Mouse (Mus musculus) T-helper 1 cell (primary cell): ENCODE data around the gene Flt3.

Source experiments
- in situ Hi-C: fragments of 300-600 bp; cut with MboI, MseI; formaldehyde crosslinking; loops from one replicate; pipeline ENCODE4 v1.15.1; 2025; ENCODE audit warnings: high pct_unique_total_duplicates

The Flt3 gene

DNA sequence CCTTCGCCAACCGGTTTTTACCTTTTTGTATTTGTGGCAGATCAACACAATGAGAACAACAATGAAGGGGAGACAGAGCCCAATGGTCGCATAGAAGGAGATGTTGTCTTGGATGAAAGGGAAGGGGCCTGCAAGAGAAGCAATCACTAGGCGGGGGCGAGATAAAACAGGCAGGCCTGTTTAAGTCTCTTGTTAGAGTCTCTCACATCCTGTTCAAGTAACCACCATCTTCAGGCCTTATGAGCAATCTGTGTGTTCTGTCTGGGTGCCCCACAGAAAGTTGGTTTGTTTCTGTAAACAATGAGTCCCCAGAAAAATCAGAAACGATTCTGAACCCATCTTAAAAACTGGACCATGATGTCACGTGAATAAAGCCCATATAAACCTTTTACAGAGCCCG lies 45.3 kb downstream of the Flt3 start:
- in situ Hi-C loops, result no loop called here

DNA sequence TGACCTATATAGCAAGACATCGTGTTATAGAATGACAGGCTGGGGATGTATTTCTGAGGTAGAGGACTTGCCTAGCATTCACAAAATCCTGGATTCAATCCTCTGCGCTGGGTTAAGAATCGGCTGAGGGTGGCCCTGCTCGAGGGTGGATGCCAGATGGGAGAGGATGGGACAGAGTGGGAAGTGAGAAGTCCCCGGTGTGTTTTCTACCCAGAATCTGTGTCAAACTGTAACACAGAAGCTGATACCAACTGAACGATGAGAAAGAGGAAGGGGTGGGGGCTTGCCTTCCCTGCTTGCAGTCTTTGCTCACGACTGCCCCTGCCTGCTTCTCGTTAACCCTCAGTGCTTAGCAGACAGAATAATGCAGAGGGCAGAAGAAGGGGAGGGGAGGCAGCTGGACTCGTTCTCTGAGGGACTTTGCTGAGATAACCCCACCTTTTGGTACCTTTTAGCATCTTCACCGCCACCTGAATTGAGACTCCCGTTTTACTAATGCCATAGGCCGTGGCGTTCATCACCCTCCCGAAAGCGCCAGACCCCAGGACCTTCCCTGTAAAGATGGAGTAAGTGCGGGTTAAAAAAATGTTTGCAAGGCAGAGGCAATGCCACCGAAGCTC lies 46.0 kb downstream of the Flt3 start:
- in situ Hi-C loops, result no loop called here

DNA sequence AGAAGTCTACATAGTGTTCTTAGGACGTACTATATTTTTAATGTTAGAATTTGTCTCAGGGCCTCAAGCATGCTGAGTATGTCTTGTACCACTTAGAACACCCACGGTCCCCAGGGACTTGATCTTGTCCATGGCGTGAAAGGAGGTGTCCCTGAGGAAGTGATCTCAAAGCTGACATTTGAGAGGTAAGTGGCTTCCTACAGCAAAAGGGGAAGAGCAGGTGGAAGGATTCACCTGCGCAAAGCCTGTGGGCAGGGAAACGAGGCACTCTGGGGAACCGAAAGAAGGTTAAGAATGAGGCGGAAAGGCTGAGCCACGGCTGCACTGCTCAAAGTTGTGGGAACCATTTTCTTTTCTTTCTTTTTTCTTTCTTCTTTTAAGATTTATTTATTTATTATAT lies 48.4 kb downstream of the Flt3 start:
- in situ Hi-C loops, result no loop called here

DNA sequence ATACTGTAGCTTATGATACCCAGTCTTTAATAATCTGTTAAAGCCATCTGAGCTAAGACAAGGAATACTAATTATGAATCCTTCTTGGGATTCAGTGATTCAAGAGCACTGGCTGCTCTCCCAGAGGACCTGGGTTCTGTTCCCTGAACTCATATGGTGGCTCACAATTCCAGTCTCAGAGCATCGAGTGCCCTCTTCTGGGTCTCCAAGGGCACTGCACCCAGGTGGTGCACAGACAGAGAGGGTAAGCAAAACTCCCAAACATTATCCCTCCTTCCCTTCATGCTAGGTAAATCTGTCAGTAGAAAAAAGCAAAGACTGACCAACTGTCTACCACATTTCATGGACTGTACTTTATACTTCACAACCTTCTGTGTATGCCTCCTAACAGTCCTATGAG lies 54.3 kb downstream of the Flt3 start:
- in situ Hi-C loops, result no loop called here

DNA sequence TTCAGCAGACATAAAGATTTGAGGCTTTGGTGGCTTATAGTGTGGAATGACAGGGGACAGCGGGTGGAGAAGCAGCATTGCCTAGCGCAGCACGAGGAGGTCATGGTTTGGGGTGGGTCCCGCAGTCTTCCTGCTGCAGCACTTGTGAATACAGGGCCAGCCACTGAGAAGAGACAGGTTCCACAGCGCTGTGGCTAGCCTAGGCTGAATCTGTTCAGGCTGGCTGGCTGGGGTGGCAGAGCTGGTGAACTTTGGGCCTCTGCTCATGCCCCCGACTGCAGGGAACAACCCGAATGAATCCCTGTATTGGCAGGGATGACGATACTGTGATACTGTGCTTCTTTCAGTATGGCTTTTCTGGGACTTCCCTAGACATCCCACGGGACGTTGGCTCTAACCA lies 56.4 kb downstream of the Flt3 start:
- in situ Hi-C loops, result loop anchor here (5.0 kb wide), 1 partner anchor 68 kb away; no protein-coding TSS in a partner anchor

DNA sequence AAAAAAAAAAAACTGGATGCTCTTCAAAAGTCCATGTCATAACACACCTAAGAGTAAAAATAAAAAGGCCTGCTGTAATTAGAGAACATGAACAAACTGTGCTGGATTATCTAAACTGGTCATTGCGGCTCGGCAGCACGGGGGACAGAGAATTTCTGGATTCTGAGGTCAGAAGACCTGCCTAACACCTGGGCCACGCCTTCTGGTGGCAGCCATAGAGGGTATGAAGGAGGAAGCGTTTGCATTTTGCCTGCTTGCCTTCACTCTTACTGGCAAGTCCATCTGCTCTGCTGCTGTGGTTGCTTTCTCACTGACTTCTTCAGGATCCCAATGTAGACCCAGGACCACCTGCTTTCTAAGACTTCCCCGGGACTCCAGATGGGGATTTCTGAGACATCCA lies 57.4 kb downstream of the Flt3 start:
- in situ Hi-C loops, result loop anchor here (5.0 kb wide), 1 partner anchor 69 kb away; no protein-coding TSS in a partner anchor

DNA sequence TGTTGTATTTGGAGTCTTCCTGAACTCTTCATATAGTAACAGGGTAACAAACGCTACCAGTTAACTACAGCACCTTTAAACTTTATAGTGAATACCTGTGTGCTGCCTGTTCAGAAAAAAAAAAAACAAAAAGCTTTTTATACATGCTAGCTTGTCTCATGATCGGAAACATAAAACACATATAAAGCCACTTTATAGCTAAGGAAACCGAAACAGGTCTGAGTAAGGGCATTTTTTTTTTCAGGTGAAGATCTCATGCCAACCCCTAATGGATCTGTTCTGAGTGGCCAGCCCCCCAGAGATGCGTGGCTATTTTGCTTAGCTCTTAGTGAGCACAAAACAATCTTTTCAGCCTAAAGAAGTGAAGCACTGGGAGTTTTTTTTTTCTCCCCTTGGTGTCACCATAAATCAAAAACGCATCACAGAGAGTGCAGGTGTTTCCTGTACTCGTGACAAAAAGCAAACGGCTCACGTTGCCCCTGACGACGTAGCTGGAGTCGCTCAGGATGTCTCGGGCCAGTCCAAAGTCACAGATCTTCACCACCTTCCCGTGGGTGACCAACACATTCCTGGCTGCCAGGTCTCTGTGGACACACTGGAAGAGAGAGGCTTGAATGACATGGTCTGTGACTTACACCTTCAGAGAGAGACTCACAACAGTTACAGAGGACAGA lies 59.4 kb downstream of the Flt3 start:
- in situ Hi-C loops, result loop anchor here (5.0 kb wide), 1 partner anchor 71 kb away; no protein-coding TSS in a partner anchor

DNA sequence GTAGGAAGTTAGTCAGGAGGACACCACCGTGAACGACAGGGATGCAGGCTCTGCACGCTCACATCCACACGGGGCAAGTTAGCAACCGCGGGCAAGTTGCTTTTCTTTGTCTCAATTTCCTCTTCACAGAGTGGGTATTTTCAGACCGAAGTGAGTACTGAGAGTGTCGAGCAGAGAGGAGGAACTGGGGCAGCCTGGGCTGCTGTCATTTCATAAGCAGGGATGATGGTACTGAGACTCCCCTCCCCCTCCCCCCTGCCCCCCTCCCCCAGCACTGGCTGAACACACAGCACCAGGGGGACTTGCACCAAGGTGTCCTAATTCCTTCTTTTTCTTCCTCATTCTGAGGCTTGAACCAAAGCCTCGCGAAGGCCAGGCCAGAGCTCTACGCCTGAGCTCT lies 60.7 kb downstream of the Flt3 start:
- in situ Hi-C loops, result no loop called here

DNA sequence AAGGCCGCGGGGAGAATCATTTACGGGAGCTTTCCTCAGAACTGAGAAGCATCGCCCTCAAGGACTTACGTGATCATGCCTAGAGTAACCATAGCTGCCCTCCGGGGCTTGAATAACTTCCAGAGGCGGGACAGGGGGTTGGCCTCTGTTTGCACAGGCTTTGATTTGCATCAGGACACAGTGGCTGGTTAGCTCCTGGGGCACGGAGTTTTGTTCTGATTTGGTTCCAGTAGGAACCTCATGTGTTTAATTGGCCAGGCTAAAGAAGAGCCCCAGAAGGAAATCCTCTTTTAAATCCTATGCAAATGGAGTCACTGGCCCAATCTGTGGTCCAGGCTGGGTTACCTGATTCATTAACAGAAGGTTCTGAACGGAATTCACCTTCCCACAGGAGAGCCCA lies 61.3 kb downstream of the Flt3 start:
- in situ Hi-C loops, result no loop called here

DNA sequence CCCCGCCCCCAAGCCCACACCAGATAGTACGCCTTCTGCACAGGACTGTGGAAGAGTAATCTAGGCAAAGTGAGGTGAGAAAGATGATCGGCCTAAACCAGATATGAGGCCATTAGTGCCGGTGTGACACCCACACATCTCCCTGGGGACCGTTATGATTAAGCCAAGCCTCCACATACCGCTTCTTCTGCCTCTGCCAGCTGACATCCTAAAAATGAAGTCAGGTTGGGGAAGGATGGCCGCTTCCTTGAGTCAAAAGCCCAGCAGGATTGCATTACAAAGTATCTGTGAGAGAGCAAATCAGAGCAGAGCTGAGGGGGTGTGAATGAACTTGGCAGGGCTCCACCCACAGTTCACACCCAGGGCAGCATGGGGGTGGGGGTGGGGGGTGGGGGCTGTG lies 67.6 kb downstream of the Flt3 start:
- in situ Hi-C loops, result no loop called here

DNA sequence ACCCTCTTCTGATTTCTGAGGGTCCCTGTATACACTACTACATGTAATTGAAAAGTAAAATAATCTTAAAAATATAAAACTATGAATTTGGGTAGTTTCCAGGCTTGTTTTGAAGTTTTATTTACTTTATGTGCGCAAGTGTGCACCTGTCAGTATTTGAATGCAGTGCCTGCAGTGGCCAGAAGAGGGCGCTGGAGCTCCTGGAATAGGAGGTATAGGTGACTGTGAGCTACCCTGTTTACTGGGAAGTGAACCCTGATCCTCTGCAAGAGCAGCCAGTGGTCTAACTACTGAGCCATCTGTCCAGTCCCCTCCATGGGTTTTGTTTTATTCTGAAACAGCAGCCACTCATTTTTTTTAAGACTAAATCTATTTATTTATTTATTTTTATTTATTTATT lies 68.7 kb downstream of the Flt3 start:
- in situ Hi-C loops, result no loop called here

DNA sequence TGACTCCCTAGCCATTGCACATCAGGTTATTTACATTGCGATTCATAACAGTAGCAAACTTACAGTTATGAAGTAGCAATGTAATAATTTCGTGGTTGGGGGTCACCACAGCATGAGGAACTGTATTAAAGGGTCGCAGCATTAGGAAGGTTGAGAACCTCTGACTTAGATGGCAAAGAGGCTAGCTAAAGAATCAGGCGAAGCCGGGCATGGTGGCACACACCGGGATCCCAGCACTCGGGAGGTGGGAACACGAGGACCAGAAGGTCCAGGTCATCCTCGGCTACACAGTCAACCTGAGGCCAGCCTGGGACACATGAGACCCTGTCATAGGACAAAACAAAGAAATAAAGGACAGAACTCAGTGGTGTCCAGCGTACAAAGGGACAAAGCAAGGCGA lies 70.3 kb downstream of the Flt3 start:
- in situ Hi-C loops, result loop anchor here (5.0 to 10.0 kb wide), 3 partner anchors 47 to 625 kb away; no protein-coding TSS in a partner anchor

DNA sequence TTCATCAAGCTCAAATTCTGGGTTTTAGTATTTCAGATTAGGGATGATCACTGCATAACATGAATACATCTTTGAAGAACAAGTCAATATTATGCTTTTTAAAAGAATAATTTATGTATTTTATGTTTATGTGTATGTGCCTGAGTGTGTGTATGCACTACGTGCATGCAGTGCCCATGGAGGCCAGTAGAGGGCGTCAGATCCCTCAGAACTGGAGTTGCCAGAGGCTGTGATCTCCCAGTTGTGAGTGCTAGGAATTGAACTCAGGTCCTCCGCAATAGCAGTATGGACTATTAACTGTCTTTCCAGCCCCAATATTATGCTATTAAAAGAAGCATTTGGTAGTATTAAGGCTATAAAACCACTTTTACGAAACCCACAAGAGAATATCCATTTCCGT lies 72.7 kb downstream of the Flt3 start:
- in situ Hi-C loops, result loop anchor here (5.0 to 10.0 kb wide), 3 partner anchors 50 to 623 kb away; no protein-coding TSS in a partner anchor

DNA sequence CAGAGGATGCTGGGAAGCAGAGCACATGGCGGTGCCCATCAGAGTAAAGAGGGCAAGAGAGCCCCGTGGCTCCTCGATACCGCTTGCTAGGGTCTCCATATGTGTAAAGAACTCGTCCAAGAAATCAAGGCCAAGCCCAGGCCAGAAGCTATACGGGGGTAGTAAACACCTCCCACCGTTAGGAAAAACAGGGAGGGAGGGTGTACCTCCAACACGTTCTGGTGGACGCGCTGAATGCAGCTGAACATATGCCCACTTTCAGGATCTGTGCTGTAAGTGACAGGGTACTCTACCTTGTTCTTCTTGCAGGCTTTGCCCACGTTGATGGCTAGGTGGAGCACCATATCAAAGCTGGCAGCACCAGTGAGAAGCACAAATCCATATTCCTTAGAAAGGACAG lies 74.4 kb downstream of the Flt3 start:
- in situ Hi-C loops, result loop anchor here (5.0 to 10.0 kb wide), 3 partner anchors 51 to 621 kb away; no protein-coding TSS in a partner anchor

DNA sequence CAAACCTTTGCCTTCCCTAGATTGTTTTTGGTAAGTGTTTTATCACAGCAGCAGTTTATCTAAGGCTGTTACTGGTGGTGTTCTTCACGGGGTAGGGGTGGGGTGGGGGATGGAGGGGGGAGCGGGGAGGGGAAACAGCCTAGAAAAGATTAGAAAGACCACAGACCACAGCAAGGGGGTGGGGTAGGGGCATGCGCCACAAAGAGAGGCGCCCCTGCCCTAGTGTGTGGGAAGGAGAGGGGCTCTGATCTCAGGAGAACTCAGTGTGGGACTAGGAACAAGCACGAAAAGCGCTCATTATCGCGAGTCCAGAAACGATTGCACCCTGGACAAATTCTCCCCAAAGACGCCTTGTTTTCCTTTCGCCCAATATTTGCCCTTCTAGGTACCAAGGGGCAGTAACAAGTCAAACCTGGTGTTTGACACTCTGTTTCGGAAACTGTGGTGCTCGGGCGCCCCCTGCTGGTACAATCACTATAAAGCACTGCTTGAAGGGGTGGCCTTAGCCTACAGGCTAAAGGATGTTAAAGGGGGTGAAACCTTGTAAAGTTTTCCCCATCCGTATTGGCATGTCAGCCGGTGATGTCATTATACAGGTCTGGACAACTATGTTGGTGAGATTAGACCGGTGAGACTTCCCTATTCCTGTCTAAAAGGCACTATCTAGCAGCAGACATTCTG lies 76.9 kb downstream of the Flt3 start:
- in situ Hi-C loops, result loop anchor here (10.0 kb wide), 2 partner anchors 409 to 619 kb away; no protein-coding TSS in a partner anchor

DNA sequence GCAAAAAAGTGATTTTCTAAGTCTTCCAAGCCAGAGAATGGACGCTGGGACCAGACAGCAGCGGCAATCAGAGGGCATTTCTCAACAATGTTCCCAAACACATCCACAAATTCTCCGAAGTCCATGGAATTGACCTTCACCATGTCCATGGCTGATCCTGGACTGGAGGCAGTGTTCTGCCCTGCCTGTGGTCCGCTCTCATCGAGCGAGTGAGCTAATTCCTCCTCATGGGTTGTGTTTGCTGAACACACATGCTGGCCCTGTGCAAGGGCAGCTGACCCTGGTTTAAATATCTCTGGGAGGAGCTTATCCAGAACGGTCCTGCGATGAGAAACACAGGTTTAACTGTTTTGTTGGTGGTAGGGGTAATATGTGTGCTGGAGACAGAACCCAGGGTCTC lies 78.1 kb downstream of the Flt3 start, which contains the start of gene Urad:
TSS of gene Urad (minus strand) at position 258 of the 400 bp plus-strand sequence.
- in situ Hi-C loops, result loop anchor here (10.0 kb wide), 2 partner anchors 407 to 617 kb away; no protein-coding TSS in a partner anchor

DNA sequence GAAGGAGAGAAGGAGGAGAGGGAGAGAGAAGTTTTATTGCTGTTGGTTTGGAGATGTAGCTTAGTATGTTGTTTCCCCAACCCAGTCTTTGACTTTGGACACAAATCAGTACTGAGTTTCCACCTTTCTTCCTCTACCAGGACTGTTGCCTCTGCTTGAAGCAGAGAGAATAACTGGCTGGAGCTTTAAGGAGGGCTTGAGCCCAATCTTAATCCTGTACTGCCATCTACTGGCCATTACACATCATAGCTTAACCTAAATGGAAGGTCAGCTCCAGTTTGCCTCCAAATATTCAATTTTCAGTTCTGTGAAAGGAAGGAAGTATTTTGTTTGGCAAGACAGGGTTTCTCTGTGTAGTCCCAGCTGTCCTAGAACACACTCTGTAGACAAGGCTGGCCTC lies 80.6 kb downstream of the Flt3 start:
- in situ Hi-C loops, result loop anchor here (5.0 to 10.0 kb wide), 4 partner anchors 67 to 645 kb away; no protein-coding TSS in a partner anchor

DNA sequence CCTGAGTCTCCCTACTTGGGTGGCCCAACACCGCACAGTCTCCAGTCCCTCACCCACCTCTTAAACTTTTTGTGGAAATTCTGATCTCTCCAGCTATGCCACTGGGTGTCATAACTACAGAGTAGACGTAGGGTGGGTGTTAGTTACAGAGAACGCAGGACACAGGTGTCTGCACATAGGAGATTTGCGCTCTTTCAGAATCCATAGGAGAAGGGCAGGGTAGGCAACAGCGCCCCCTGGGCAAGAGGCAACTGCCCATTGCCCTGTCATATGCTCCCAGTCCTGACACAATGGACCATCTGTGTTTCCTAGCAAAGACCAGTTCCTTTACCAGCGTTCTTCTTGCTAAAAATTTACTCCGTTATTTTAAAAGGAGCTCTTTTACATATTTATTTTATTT lies 82.3 kb downstream of the Flt3 start:
- in situ Hi-C loops, result loop anchor here (5.0 to 10.0 kb wide), 2 partner anchors 66 to 643 kb away; no protein-coding TSS in a partner anchor

DNA sequence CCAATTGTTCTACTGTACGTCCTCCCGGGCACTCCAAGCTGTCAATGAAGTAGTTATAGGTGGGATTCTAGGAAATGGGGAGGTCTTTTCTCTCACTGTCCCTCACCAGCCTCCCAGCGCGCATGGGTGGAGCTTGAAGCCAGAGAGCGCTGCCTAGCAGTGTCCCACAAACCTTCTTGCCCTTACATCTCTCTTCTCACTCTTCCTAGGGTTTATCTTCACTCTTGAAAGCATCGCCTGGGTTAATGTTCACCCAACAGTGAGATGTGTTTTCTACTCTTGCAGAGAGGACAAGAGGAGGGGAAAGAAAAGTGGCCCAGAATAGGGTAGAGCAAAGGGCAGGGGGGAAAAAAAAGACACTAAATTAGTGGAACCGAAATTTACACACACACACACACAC lies 83.0 kb downstream of the Flt3 start:
- in situ Hi-C loops, result loop anchor here (5.0 to 10.0 kb wide), 2 partner anchors 65 to 643 kb away; no protein-coding TSS in a partner anchor

DNA sequence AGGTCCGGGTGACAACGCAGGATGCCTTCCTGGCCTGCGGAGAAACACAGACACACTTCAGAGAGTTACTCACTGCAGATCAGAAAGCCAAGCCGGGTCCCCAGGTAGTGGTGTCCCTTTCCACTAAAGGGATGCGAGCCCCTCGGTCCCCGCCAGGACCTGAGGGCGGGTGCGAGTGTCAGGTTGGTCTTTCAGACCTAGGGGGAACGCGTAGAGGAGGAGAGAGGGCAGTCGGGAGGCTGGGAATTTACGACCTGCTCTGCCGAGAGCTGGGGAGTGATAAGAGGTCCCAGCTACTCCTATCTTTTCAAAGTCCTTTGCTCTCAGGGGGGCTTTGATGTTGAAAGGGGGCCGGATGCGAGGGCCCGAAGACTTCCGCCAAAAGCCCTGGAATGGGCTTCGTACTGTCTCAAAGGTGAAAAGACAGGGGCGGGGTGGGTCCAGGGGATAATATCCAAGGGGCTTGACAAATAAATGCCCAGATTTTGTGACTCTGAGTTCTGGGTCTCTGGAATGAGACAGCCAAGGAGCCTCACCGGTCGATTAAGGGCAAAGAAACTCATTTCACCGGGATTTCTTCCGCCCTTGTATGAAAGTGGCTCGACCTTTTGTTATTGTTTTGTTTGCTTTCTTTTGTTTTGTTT lies 84.7 kb downstream of the Flt3 start:
- in situ Hi-C loops, result loop anchor here (5.0 to 10.0 kb wide), 2 partner anchors 63 to 641 kb away; no protein-coding TSS in a partner anchor

DNA sequence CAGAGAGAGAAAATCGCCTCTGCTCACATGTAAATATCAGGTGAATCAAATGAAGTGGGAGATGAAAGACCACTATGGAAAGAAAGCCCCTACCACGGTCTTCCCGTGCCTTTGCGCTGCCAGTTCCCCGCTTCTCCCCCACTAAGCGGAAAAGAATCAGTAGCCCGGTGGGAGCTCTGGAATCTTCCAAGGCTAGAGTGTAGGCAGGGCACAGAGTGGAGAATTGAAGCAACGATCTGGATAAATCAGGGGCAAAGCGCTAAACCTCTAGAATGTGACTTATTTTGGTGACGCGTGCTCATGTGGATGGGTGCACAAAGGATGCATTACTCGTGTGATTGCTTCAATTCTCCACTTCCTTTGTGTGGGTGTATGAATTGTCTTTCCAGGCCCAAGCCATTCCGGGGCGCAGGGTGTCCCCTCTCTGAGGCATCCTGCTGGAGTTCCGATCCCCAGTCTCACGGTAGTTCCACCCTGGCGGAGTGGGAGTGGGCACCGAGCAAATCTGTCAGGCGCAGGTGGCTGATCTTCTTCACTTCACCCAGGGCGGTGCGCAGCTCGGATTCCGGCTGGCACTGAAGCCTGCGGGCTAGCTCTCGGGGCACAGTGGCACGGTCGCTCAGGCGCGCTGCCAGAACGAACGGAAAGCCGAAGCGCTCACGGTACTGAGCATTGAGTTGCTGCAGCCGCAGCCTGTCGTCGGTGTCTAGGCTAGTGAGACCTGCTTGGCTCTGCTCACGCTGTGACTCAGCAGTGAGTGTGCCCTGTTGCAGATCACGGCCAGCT lies 85.5 kb downstream of the Flt3 start:
- in situ Hi-C loops, result loop anchor here (5.0 to 10.0 kb wide), 2 partner anchors 63 to 640 kb away; no protein-coding TSS in a partner anchor
